Mouse (Mus musculus): ENCODE data around the gene Med13l. TPM values are rescaled to one million over a fixed set of nuclear protein-coding genes. Genes with fewer than 3 reads are reported as not detected.

Gene Med13l
- 12.4 and 16.6 TPM in 2 replicates for polyA plus RNA-seq (2015; fragmentation: Nextera tagmentation; extraction: Ambion mirVana)

- DNase-seq (ENCODE audit: low spot score): peak; percentile 85
Observed at GRCm38 (mm10) chr5:118560385-118561085, at the start of gene Med13l. Gene Med13l, plus strand, starts transcription at chr5:118560679.

- DNase-seq (ENCODE audit: low spot score): no peak
Observed at GRCm38 (mm10) chr5:118510969-118511368, 49.5 kb upstream of the Med13l start.

- no peak for DNase-seq (ENCODE audit: low spot score)
Observed at GRCm38 (mm10) chr5:118513005-118513404, 47.5 kb upstream of the Med13l start.

GRCm38 (mm10) chr5:118513629-118514526, 46.6 kb upstream of the Med13l start:
- peak; percentile 28 for DNase-seq (ENCODE audit: low spot score)

- DNase-seq (ENCODE audit: low spot score): no peak
Observed at GRCm38 (mm10) chr5:118514527-118514831, 46.0 kb upstream of the Med13l start.

GRCm38 (mm10) chr5:118514842-118515241, 45.6 kb upstream of the Med13l start:
- DNase-seq (ENCODE audit: low spot score): no peak

GRCm38 (mm10) chr5:118515280-118515721, 45.2 kb upstream of the Med13l start:
- no peak for DNase-seq (ENCODE audit: low spot score)

GRCm38 (mm10) chr5:118516066-118516465, 44.4 kb upstream of the Med13l start:
- DNase-seq (ENCODE audit: low spot score): no peak

GRCm38 (mm10) chr5:118516470-118516869, 44.0 kb upstream of the Med13l start:
- no peak for DNase-seq (ENCODE audit: low spot score)

GRCm38 (mm10) chr5:118520457-118520856, 40.0 kb upstream of the Med13l start:
- DNase-seq (ENCODE audit: low spot score): no peak

- DNase-seq (ENCODE audit: low spot score): no peak
Observed at GRCm38 (mm10) chr5:118524400-118524799, 36.1 kb upstream of the Med13l start.

- no peak for DNase-seq (ENCODE audit: low spot score)
Observed at GRCm38 (mm10) chr5:118525634-118526033, 34.8 kb upstream of the Med13l start.

GRCm38 (mm10) chr5:118526504-118526903, 34.0 kb upstream of the Med13l start:
- no peak for DNase-seq (ENCODE audit: low spot score)

- DNase-seq (ENCODE audit: low spot score): no peak
Observed at GRCm38 (mm10) chr5:118529241-118529640, 31.2 kb upstream of the Med13l start.

GRCm38 (mm10) chr5:118532125-118532524, 28.4 kb upstream of the Med13l start:
- no peak for DNase-seq (ENCODE audit: low spot score)

- DNase-seq (ENCODE audit: low spot score): no peak
Observed at GRCm38 (mm10) chr5:118532659-118533058, 27.8 kb upstream of the Med13l start.

GRCm38 (mm10) chr5:118534407-118534921, 26.0 kb upstream of the Med13l start:
- DNase-seq (ENCODE audit: low spot score): no peak

GRCm38 (mm10) chr5:118535130-118535529, 25.3 kb upstream of the Med13l start:
- no peak for DNase-seq (ENCODE audit: low spot score)

- DNase-seq (ENCODE audit: low spot score): no peak
Observed at GRCm38 (mm10) chr5:118538487-118538886, 22.0 kb upstream of the Med13l start.

- DNase-seq (ENCODE audit: low spot score): no peak
Observed at GRCm38 (mm10) chr5:118543816-118544215, 16.7 kb upstream of the Med13l start.

GRCm38 (mm10) chr5:118550493-118550892, 10.0 kb upstream of the Med13l start:
- DNase-seq (ENCODE audit: low spot score): no peak

GRCm38 (mm10) chr5:118553290-118553689, 7.2 kb upstream of the Med13l start:
- no peak for DNase-seq (ENCODE audit: low spot score)

Data from thymus, postnatal 0 days (tissue).